In genomic region chr7:91456796-91457195, GRCm38 (mm10) we compare ENCODE assay signal across 6 mouse cellular contexts.
"Had no signal": no experiment of that assay in that cellular context is flagged by ENCODE, and none has a peak within 500 bp of the region (broad histone marks: within the 10 kb centered on the region; RNA-seq: fewer than 3 reads in every experiment).

No protein-coding gene starts in this region.

- H3K9ac ChIP-seq: liver, embryonic 13.5 days; neural tube, embryonic 13.5 days had no signal

- H3K4me3 ChIP-seq: left cerebral cortex, adult 2 months; liver, embryonic 13.5 days; neural tube, embryonic 13.5 days had no signal

- H3K27me3 ChIP-seq: liver, embryonic 13.5 days; neural tube, embryonic 13.5 days had no signal

- H3K27ac ChIP-seq: left cerebral cortex, adult 2 months; liver, embryonic 13.5 days; neural tube, embryonic 13.5 days had no signal

- H3K36me3 ChIP-seq: liver, embryonic 13.5 days; neural tube, embryonic 13.5 days had no signal

- H3K4me1 ChIP-seq: liver, embryonic 13.5 days had no signal

- DNase-seq: lung, adult 2 months; thymus, adult 18-20 months; thymus, postnatal 36 days had no signal

- H3K4me2 ChIP-seq: liver, embryonic 13.5 days; neural tube, embryonic 13.5 days had no signal

- H3K9me3 ChIP-seq: liver, embryonic 13.5 days; neural tube, embryonic 13.5 days had no signal
